Mouse (Mus musculus) left cerebral cortex, postnatal 10 days (tissue): Measurements from ENCODE around the gene Slx1b. TPM values are rescaled to one million over a fixed set of nuclear protein-coding genes. Genes with fewer than 3 reads are reported as not detected.

Experiments used
- DNase-seq, 2 experiments: peaks; one replicate each; pipeline ENCODE4 v3.0.0; 2021 to 2022; ENCODE audit warnings: low spot score in 2 of 2, mixed read lengths in 1 of 2; ENCODE audit errors: extremely low spot score in 1 of 2
- intact Hi-C: fragments of 180-260 bp; cut with DNase I; formaldehyde crosslinking; loops from one replicate; pipeline ENCODE4 v1.15.1; 2025
- total RNA-seq, 2 experiments: library from RNA; stranded (reverse); gene quantifications; 2 replicates each; pipeline ENCODE4 v1.2.3; 2021

Slx1b gene
- total RNA-seq, 2 experiments from 2014 or later: 21.6 to 22.5 TPM

DNA sequence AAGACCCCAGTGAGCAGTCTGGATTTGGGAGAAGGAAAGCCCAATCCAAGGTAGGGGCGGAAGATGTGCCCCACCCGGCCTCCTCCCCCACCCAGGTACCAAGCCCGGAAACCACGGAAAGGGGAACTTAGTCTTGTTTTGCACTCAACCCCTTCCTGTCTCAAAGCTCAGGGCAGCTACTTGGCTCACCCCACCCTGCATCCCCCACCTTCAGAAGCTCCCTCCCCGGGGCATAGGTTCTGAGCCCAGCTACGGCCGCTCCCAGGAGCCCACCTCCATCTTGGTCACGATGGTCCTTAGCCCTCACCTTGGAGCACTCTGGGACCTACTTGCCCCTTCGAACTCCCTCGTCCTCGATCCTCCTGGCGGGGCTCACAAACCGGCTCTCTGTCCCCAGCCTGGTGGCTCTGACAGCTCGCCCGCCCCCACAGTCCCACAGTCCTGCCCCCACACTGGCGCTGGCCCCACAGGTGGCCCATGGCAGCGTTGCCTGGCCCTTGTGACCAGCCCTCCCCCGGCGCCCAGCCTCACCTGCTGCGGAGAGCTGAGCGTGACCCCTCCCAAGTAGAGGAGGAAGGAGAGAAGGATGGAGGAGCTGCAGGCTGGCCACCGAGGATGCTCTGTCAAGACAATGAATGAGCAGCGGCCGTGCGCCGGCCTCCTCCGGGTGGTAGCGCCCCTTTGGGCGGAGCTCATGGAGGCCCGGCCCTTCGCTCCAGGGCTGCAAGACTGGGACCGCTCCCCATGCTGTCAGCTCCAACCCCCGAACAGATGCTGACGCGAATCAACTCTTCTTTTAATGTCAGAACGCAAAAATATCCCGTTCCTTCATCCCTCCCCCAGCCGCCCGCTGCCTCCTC, 8.8 kb upstream of the Slx1b start:
- intact Hi-C loops: loop anchor here (5.0 kb wide), 2 partner anchors 58 to 73 kb away; partner anchors contain the start of gene Ypel3
- peak; percentile 91 to 92 for DNase-seq

DNA sequence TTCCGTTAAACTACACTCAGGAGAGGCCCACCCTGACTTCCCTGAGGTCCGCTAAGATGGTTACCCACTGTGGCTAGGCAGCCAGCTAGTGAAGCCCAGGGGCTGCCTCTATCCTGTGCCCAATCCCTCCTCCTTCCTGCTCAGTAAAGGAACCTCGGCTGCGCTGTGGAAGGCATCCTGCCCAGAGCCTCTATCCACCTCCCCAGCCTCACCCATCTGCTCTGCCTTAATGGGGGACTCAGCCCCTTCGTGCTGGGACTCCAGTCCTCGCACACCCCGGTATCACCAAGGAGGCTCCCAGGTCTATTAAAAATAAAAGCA, 8.1 kb upstream of the Slx1b start:
- intact Hi-C loops: loop anchor here (5.0 kb wide), 2 partner anchors 59 to 74 kb away; partner anchors contain the start of gene Ypel3
- DNase-seq: peak in 1 of 2 experiments; percentile 50

DNA sequence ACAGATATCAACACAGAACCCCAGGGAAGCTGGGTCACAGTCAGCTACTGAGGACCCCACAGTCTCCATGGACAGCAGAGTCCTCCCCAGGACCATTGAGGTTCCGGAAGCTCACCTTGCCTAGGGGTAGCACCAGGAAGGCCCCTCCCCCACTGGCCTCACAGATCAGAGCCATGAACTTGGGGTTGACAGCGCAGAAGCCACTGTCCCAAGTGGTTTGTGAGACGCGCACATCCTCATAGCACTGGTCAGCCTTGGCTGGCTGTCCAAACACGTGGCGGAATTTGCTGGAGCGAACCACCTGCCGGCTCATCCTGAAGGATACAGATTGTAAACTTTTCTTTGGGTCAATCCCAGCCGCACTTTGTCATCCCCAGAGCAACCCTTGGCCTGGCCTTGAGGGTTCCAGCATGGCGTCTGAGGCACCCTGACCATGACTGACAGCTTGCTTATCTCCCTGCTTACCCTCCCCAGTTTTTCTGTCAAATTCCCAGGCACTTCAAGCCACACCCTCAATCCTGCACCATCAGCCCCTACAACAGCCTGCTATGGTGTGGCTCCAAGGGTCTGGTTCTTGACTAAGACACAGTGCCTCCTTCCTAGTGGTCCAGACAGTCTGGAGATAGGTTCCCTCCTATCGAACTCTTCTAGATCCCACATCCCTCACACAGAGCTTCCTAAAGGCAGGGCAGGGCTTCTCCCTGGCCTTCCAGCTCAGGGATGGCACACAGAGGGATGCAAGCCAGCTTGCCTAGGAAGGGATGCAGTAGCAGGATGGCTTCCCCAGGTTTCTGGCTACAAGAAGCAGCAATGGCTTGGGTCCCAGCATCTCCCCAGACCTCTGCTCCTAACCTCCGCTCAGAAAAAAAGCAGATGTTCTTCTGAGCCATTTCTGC, 7.5 kb upstream of the Slx1b start:
- intact Hi-C loops: loop anchor here (5.0 kb wide), 2 partner anchors 59 to 74 kb away; partner anchors contain the start of gene Ypel3
- DNase-seq: peak in 1 of 2 experiments; percentile 52

DNA sequence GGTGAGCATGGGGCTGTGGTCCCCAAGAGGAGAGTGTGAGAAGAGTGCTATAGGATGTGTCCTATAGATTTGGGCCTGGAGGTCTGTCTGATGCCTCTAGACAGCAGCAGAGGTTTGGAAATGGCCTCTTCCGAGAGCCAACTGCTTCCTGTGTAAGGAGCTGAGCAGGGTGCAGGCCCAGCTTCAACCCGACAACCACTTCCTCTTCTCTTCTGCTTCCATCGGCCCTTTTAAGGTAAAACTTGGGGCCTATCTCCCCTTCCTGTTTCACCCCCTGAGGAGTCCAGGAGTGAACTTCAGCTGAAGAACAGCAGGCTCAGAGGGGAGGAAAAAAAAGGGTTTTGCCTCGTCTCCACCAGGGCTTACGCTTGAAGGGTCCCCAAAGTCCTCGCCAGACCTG, 6.8 kb upstream of the Slx1b start:
- intact Hi-C loops: loop anchor here (5.0 kb wide), 2 partner anchors 60 to 75 kb away; partner anchors contain the start of gene Ypel3
- no peak for DNase-seq

DNA sequence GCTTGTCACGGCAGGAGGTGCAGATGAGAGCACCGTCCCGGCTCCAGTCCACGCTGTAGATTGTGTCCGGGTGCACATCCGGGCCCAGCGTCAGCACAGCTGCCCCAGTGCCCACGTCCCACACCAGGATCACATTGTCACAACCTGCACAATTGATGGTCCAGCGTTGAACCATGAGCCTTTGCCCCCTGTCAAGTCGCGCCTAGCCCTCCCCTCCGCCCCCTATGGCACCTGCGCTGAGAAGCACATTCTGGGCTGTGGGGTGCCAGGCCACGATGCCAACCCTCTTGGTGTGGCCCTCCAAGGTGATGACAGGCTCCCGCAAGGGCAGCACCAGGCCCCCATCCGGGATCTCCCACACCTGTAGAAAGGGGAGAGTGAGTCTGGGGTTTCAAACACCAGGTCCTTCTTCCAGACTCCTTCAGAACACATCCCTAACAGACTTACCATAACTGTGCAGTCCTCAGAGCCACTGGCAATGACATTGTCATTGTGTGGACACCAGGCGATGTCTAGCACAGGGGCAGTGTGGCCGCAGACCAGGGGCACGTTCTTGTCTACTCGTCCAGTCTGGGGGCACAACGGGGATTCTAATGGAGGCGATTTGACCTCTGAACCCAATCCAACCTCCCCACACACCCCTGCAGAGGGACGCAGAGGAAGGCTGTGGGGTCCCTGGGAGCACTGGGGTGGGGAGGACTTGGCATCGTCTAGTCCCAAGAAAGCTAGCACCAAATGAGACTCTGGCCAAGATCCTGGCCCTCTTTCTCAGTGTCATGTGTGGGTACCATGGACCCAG, 6.2 kb upstream of the Slx1b start:
- peak in 1 of 2 experiments; percentile 47 for DNase-seq
- intact Hi-C loops: loop anchor here (5.0 kb wide), 2 partner anchors 61 to 76 kb away; partner anchors contain the start of gene Ypel3

DNA sequence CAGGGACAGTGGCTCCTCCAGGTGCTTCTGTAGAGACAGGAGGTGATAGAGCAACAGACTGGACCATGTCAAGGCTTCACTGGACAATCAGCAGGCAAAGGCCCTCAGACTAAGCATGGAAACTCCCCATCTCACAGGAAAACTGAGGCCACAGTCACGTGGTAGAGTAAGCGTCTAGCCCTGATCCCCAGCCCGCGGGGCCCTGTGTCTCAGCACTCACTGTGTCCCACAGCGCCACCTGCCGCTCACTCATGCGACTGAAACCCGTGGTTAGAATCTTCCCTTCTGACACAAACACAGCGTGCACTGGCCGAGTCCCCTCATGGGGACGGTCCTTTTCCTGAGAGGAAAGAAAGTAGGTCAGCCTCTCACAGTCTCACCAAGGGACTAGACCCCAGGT, 5.5 kb upstream of the Slx1b start:
- intact Hi-C loops: loop anchor here (5.0 kb wide), 2 partner anchors 61 to 76 kb away; partner anchors contain the start of gene Ypel3
- peak; percentile 90 to 94 for DNase-seq

DNA sequence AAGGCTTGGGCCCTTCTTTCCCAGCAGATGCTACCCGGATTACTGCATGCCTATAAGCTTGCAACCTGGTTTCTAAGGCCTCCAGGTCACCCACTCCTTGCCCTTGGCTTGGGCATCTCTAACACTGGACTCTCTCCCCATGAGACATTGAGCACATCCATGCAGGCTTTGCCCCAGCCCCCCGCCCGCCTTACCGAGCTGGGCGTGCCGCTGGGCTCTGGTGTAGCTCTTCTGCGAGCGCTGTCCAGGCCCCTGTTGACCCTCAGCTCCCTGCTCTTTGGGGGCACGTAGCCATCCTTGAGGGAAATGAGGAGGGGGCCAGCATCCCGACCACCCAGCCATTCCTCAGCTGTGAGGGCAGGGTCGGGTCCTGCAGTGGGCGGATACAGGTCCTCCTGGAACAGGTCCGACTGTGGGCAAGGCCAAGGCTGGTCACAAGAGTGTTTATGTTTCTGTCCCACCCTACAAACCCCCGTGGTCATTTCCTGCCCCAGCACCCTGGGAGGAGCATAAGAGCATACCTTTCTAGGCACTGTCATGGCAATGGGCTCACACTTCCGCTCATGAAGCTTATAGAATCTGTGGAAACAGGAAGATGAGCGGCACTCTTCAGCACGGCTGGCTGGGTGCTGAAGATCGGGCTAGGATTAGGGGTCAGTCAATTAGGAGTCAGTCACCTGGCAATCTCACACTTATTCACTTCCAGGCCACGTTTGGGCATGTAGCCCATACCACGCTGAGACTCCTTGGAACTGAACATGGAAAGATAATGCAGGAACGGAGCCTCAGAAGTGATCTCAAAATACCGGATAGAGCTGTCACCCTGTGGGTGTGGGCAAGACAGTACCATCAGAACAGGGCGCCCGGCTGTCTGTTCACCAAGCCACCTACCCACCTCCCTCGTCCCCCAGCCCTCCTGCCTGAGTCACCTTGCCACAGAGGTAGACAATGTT, 4.8 kb upstream of the Slx1b start:
- intact Hi-C loops: loop anchor here (5.0 kb wide), 2 partner anchors 62 to 77 kb away; partner anchors contain the start of gene Ypel3
- DNase-seq: peak in 1 of 2 experiments; percentile 39

DNA sequence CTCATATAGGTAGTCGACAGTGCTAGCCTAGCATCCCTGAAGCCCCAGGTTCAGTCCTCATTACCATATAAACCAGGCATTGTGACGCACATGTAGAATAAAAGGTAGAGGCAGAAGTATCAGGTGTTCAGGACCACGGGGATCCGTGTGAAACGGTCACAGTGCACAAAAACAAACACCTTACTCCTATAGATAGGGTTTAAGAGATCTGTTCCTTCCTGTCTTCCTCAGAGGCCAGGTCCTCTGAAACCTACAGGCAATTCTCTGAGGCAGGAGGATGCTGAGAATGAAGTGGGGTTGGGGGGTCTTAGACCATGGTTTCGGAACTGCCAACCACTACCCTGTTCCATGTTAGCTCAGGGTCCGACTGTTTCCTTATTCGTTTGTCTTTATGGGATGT, 2.3 kb upstream of the Slx1b start:
- no peak for DNase-seq
- intact Hi-C loops: no loop called here

DNA sequence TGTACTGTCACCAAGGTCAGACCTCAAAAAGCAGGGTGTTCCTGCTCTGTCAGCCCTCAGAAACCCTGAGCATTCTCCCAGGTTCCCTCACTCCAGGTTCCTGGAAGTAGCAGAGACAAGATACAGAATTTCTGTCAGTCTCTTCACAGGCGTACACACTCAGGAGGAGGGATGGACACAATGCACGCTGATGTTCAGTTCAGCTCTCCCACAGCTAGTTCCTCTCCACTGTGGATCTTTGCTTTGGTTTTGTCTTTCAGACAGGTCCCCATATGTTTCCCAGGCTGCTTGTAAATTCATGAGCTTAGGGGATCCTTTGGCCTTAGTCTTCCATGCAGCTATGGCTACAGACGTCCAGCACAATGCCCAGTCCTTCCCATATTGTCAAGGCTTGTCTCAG, 1.3 kb upstream of the Slx1b start:
- intact Hi-C loops: no loop called here
- DNase-seq: no peak

DNA sequence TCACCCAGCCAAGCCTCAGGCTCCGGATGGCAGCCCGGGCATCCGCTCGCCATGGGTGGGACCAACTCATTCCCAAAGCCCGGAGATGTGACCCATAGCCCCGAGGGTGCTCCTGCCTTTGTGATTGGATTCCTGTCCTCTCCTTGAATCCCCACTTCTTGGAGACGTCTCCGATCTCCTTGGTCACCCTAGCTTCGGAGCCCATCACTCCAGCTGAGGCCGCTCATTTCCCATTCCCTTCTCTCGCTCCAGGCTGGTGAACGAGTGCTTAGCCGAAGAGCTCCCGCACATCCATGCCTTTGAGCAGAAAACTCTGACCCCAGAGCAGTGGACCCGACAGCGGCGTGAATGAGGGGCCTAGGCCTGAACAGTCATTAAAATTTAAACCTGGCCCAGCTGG, 719 bp upstream of the Slx1b start:
- intact Hi-C loops: no loop called here

DNA sequence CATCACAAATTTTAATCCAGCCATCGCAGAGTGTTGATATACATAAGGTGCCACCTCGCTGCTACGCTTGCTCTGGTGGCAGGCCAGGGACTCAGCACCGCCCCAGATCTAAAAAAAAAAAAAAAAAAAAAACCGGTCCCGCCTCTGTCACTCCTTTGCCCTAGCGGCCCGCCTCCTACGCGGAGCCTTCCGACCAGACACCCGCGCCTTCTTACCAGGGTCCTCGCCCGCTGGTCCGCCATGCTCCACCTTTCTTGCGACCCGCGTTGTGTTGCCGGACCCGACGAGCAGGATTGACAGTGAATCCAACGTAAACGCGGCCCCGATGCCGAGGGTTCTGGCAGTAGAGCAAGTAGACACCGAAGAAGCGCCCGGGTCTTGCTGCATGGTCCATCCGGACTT, 373 bp downstream of the Slx1b start, which contains the start of gene Bola2:
Bola2 (plus strand) TSS at position 192 of the 402 bp plus-strand sequence.
- intact Hi-C loops: no loop called here

More for the DNA sequence above, 719 bp upstream of the Slx1b start:
- no peak for DNase-seq

DNA sequence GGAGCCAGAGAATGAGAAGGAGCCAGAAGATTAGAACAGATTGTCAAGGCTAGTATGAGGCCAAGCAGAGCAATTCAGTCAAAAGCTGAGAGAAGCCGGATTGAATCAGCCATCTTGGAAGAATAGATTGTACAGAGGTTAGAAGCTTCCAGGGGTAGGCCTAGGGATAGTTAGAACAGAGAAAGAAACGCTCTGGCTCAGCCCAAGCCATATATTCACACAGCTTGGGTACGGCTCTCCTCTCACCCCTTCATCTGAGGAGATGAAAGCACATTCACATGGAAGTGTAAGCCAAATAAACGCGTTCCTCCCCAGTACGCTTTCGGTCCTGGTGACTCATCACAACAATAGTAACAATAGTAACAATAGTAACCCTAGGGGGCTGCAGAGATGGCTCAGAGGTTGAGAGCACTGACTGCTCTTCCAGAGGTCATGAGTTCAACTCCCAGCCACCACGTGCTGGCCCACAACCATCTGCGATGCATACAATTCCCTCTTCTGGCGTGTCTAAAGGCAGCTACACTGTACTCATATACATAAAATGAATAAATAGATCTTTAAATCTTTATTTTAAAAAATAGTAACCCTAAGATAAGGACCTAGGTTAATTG, 1.0 kb downstream of the Slx1b start:
- intact Hi-C loops: loop anchor here (5.0 kb wide), 1 partner anchor 112 kb away; the partner anchor contains the start of gene Apobr

More for the DNA sequence above, 373 bp downstream of the Slx1b start, which contains the start of gene Bola2:
- DNase-seq: peak in 1 of 2 experiments; percentile 84

DNA sequence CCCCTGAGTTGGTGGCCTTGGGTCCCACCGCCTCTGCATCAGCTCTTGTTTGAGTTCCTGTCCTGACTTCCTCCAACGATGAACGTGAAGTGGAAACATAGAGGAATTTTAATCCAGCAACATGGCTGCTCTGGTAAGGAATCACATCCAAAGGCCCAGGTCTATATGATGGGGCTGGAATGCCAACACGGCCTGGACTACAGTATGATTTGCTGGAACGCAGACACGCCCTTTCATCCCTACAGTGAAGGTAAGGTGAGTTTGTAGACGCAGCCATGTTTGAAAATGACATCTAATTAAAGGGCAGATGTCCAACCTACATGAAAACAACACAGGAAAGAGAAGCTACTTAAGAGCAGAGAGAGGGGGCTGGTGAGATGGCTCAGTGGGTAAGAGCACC, 1.8 kb downstream of the Slx1b start:
- no peak for DNase-seq
- intact Hi-C loops: loop anchor here (5.0 kb wide), 1 partner anchor 111 kb away; the partner anchor contains the start of gene Apobr

More for the DNA sequence above, 1.0 kb downstream of the Slx1b start:
- no peak for DNase-seq

DNA sequence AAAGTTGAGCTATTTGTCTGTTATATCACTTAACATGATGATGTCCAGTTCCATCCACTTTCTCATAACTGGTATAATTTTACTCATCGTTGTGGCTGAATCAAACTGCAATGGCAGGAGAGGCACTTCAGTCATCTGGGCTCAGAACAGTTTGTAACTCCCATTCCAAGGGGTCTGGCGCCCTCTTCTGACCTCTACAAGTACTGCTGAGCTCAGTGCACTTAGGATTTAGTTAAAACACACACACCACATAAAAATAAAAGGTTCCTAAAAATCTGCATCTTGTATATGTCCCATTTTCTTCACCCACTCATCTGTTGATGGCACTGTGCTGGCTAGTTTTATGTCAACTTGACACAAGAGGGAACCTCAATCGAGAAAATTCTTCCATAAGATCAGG, 2.3 kb downstream of the Slx1b start:
- intact Hi-C loops: loop anchor here (5.0 kb wide), 1 partner anchor 111 kb away; the partner anchor contains the start of gene Apobr
- DNase-seq: peak; percentile 74 to 86

DNA sequence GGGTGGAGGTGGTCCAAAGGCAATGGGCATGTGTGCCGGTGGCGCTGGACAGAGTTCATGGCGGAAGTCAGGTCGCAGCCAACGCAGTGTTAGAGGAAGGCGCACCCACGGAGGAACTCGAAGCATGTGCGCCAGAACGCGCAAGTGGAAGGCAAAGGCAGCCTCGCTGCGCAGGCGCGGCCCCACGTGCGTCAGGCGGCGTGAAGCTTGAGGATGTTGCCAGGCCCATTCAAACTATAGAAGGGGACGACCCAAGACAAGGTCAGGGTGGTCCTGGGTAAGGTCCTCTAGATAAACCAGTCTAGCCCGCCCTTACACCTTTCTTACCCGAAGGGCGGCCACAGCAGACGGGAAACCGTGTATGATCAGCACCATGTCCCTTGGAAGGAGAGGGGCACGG, 3.2 kb downstream of the Slx1b start:
- intact Hi-C loops: loop anchor here (5.0 kb wide), 1 partner anchor 110 kb away; the partner anchor contains the start of gene Apobr
- DNase-seq: no peak

DNA sequence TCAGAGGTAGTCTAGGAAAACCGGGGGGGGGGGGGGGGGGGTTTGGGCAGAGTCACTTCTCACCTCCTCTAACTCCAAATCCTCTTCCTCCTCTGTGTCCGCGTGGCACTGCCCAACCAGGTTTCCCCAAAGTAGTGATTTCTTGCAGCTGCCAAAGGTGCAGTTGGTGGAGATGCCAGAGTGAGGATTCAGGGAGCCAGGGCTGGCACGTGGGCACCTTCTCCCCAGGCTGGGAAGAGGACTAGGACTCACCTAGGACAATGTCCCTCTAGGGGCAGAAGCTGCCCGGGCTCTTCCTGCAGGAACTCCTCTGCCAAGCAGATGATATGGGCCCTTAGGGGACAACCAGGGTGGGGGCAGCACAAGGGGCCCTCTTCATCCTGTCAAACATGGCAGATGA, 3.9 kb downstream of the Slx1b start:
- no peak for DNase-seq
- intact Hi-C loops: loop anchor here (5.0 kb wide), 1 partner anchor 109 kb away; the partner anchor contains the start of gene Apobr
